In genomic region chr17:85858516-85858915, GRCm38 (mm10) we compare ENCODE assay signal across 14 mouse cellular contexts.
DNase-seq lines count a peak whose midpoint lies in the region; ATAC-seq lines count a peak whose summit lies in the region.
"Had no signal": no experiment of that assay in that cellular context is flagged by ENCODE, and none has a peak within 500 bp of the region (broad histone marks: within the 10 kb centered on the region; RNA-seq: fewer than 3 reads in every experiment).

No protein-coding gene starts in this region.

- no peaks in the 10 kb centered on the region for H3K36me3 ChIP-seq in embryonic facial prominence, embryonic 12.5 days
- no peaks in the 10 kb centered on the region for H3K36me3 ChIP-seq in embryonic facial prominence, embryonic 10.5 days (replicated peaks)
- no peaks in the 10 kb centered on the region for H3K36me3 ChIP-seq in kidney, embryonic 15.5 days
- H3K36me3 ChIP-seq in forebrain, embryonic 14.5 days (ENCODE audit: control insufficient read depth, insufficient read depth, low read length): no peaks in the 10 kb centered on the region
- H3K36me3 ChIP-seq in midbrain, embryonic 16.5 days (ENCODE audit: control insufficient read depth, insufficient read depth, low read length): no peaks in the 10 kb centered on the region
- H3K36me3 ChIP-seq: limb, embryonic 13.5 days had no signal

- peaks cover 16% of the 10 kb centered on the region for H3K4me1 ChIP-seq in embryonic facial prominence, embryonic 12.5 days
- H3K4me1 ChIP-seq in embryonic facial prominence, embryonic 10.5 days: peaks cover 50% of the 10 kb centered on the region
- peaks cover 8% of the 10 kb centered on the region for H3K4me1 ChIP-seq in kidney, embryonic 15.5 days
- H3K4me1 ChIP-seq in forebrain, embryonic 14.5 days (ENCODE audit: control insufficient read depth, insufficient read depth, low read length): peaks cover 9% of the 10 kb centered on the region
- peaks cover 5% of the 10 kb centered on the region for H3K4me1 ChIP-seq in midbrain, embryonic 16.5 days (ENCODE audit: control insufficient read depth, insufficient read depth, low read length)

- 76% methylated on average over 2 of the region's 2 CpGs for WGBS in embryonic facial prominence, embryonic 12.5 days
- WGBS in embryonic facial prominence, embryonic 10.5 days: 78% methylated on average over 2 of the region's 2 CpGs
- WGBS in kidney, embryonic 15.5 days: 74% methylated on average over 2 of the region's 2 CpGs
- 80% methylated on average over 2 of the region's 2 CpGs for WGBS in forebrain, embryonic 14.5 days
- 66% methylated on average over 2 of the region's 2 CpGs for WGBS in midbrain, embryonic 16.5 days

- H3K27ac ChIP-seq in embryonic facial prominence, embryonic 12.5 days: no peak overlapping the region
- H3K27ac ChIP-seq in embryonic facial prominence, embryonic 10.5 days (replicated peaks): no peak overlapping the region; the same call in 1 of the 2 replicates
- H3K27ac ChIP-seq in kidney, embryonic 15.5 days: no peak overlapping the region
- no peak overlapping the region for H3K27ac ChIP-seq in forebrain, embryonic 14.5 days (ENCODE audit: low read depth, low read length)
- H3K27ac ChIP-seq in midbrain, embryonic 16.5 days (ENCODE audit: low read length): no peak overlapping the region
- H3K27ac ChIP-seq: limb, embryonic 13.5 days; macrophage had no signal

- DNase-seq in embryonic facial prominence, embryonic 10.5 days (ENCODE audit: low spot score): no peak
- no peak for DNase-seq in kidney, adult 18-20 months
- no peak for DNase-seq in forebrain, embryonic 14.5 days (ENCODE audit: low spot score)
- no peak for DNase-seq in cerebellum, adult 9-10 months
- no peak for DNase-seq in embryo, embryonic 11 days
- DNase-seq: cerebellum, adult 11-12 months; thymus, postnatal 25 days had no signal

- no peak for ATAC-seq in embryonic facial prominence, embryonic 12.5 days (ENCODE audit: insufficient number of reproducible peaks, insufficient read depth, low FRiP score, low TSS enrichment)
- no peak for ATAC-seq in kidney, embryonic 15.5 days (replicated peaks; ENCODE audit: low FRiP score)
- no peak for ATAC-seq in forebrain, embryonic 14.5 days
- ATAC-seq in midbrain, embryonic 16.5 days: no peak
- ATAC-seq: intestine, postnatal 0 days had no signal

- no peak overlapping the region for H3K4me3 ChIP-seq in embryonic facial prominence, embryonic 12.5 days
- no peak overlapping the region for H3K4me3 ChIP-seq in embryonic facial prominence, embryonic 10.5 days
- no peak overlapping the region for H3K4me3 ChIP-seq in kidney, embryonic 15.5 days (replicated peaks)
- H3K4me3 ChIP-seq in forebrain, embryonic 14.5 days (ENCODE audit: low read depth, low read length): no peak overlapping the region
- H3K4me3 ChIP-seq in midbrain, embryonic 16.5 days (ENCODE audit: low read depth, low read length): no peak overlapping the region
- H3K4me3 ChIP-seq: limb, embryonic 13.5 days had no signal

- H3K9me3 ChIP-seq in embryonic facial prominence, embryonic 12.5 days: no peaks in the 10 kb centered on the region
- no peaks in the 10 kb centered on the region for H3K9me3 ChIP-seq in embryonic facial prominence, embryonic 10.5 days
- H3K9me3 ChIP-seq in kidney, embryonic 15.5 days (replicated peaks): no peaks in the 10 kb centered on the region
- no peaks in the 10 kb centered on the region for H3K9me3 ChIP-seq in forebrain, embryonic 14.5 days (replicated peaks; ENCODE audit: control insufficient read depth, low read length)
- H3K9me3 ChIP-seq in midbrain, embryonic 16.5 days (replicated peaks; ENCODE audit: control insufficient read depth, low read length, poor library complexity, severe bottlenecking): no peaks in the 10 kb centered on the region
- H3K9me3 ChIP-seq: limb, embryonic 13.5 days had no signal

- no peaks in the 10 kb centered on the region for H3K27me3 ChIP-seq in embryonic facial prominence, embryonic 12.5 days
- H3K27me3 ChIP-seq in embryonic facial prominence, embryonic 10.5 days (replicated peaks; ENCODE audit: low read depth, poor library complexity, severe bottlenecking): peaks cover 27% of the 10 kb centered on the region
- H3K27me3 ChIP-seq in kidney, embryonic 15.5 days: peaks cover 15% of the 10 kb centered on the region
- no peaks in the 10 kb centered on the region for H3K27me3 ChIP-seq in forebrain, embryonic 14.5 days (replicated peaks; ENCODE audit: control insufficient read depth, insufficient read depth, low read length)
- H3K27me3 ChIP-seq in midbrain, embryonic 16.5 days (ENCODE audit: control insufficient read depth, insufficient read depth, low read depth, low read length): no peaks in the 10 kb centered on the region
- H3K27me3 ChIP-seq: CH12.LX had no signal

- H3K4me2 ChIP-seq in embryonic facial prominence, embryonic 12.5 days (replicated peaks): peak overlapping the region; percentile 40; the same call in 1 of the 2 replicates
- H3K4me2 ChIP-seq in kidney, embryonic 15.5 days: peak overlapping the region; percentile 48; the same call in 1 of the 2 replicates
- H3K4me2 ChIP-seq in forebrain, embryonic 14.5 days (ENCODE audit: low read length): peak overlapping the region; percentile 48; the same call in 1 of the 2 replicates
- peak overlapping the region; percentile 51 for H3K4me2 ChIP-seq in midbrain, embryonic 16.5 days (ENCODE audit: low read length)

- H3K9ac ChIP-seq in embryonic facial prominence, embryonic 12.5 days: no peak overlapping the region
- H3K9ac ChIP-seq in kidney, embryonic 15.5 days: no peak overlapping the region
- no peak overlapping the region for H3K9ac ChIP-seq in forebrain, embryonic 14.5 days (ENCODE audit: low read length)
- no peak overlapping the region for H3K9ac ChIP-seq in midbrain, embryonic 16.5 days (ENCODE audit: low read depth, low read length)
- H3K9ac ChIP-seq: limb, embryonic 13.5 days had no signal
